Mouse (Mus musculus): ENCODE data around the gene Ankrd39. TPM values are rescaled to one million over a fixed set of nuclear protein-coding genes. Genes with fewer than 3 reads are reported as not detected.

The Ankrd39 gene
- polyA plus RNA-seq, 1 experiment from 2014 or later: 22.0 TPM

DNA sequence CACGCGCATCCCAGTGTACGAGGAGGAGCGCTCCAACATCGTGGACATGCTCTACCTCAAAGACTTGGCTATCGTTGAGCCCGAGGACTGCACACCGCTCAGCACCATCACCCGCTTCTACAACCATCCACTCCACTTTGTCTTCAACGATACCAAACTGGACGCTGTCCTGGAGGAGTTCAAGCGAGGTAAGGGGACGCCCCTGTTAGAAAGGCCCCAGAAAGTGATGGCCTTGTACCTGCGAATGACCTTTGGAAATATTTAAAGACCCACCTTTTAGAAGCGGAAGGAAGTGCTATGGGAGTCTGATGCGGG, 34.3 kb downstream of the Ankrd39 start:
- peak overlapping the region; percentile 95 for H3K9ac ChIP-seq (ENCODE audit: low read depth, low read length)
- H3K4me1 ChIP-seq (replicated peaks; ENCODE audit: insufficient read depth, low read length): peaks cover 14% of the 10 kb centered on the region; the same call in 1 of the 2 replicates
- no peaks in the 10 kb centered on the region for H3K36me3 ChIP-seq (ENCODE audit: insufficient read depth, low read length)
- H3K27me3 ChIP-seq (ENCODE audit: insufficient read depth, low read length): no peaks in the 10 kb centered on the region
- 2% methylated on average over 16 of the region's 16 CpGs for WGBS
- peak overlapping the region; percentile 96 for H3K4me3 ChIP-seq (replicated peaks; ENCODE audit: low read depth, low read length)
- TF ChIP-seq CTCF (IDR thresholded peaks at IDR 0.05; ENCODE audit: low read depth): no peak
- peak overlapping the region; percentile 99 for H3K27ac ChIP-seq
- ATAC-seq (replicated peaks; ENCODE audit: low FRiP score, low read depth) (no peak), DNase-seq (ENCODE audit: low spot score) (no peak)
- no peaks in the 10 kb centered on the region for H3K9me3 ChIP-seq (replicated peaks; ENCODE audit: low read length)
- peak overlapping the region; percentile 96 for H3K4me2 ChIP-seq (ENCODE audit: low read length)

DNA sequence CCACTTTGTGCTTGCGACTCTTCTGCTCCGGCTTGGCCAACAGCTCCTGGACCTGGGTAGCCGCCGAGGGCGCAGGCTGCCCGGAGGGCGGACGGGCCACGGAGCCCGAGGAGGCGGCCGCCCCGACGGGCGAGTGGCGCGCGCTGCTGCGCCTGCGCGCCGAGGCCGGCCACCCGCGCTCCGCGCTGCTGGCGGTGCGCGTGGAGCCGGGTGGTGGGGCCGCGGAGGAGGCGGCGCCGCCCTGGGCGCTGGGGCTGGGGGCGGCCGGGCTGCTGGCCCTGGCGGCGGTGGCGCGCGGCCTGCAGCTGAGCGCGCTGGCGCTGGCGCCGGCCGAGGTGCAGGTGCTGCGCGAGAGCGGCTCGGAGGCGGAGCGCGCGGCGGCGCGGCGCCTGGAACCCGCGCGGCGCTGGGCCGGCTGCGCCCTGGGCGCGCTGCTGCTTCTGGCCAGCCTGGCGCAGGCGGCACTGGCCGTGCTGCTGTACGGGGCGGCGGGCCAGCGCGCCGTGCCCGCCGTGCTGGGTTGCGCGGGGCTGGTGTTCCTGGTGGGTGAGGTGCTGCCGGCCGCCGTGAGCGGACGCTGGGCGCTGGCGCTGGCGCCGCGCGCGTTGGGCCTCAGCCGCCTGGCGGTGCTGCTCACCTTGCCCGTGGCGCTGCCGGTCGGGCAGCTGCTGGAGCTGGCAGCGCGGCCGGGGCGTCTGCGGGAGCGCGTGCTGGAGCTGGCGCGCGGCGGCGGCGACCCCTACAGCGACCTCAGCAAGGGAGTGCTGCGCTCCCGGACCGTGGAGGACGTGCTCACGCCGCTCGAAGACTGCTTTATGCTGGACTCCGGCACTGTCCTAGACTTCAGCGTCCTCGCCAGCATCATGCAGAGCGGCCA, 34.9 kb downstream of the Ankrd39 start:
- Histone ChIP-seq H3K27me3 (ENCODE audit: insufficient read depth, low read length) (no peaks in the 10 kb centered on the region), H3K4me1 (replicated peaks; ENCODE audit: insufficient read depth, low read length) (peaks cover 14% of the 10 kb centered on the region; the same call in 1 of the 2 replicates), H3K4me3 (replicated peaks; ENCODE audit: low read depth, low read length) (peak overlapping the region; percentile 96), H3K9me3 (replicated peaks; ENCODE audit: low read length) (no peaks in the 10 kb centered on the region), H3K36me3 (ENCODE audit: insufficient read depth, low read length) (no peaks in the 10 kb centered on the region), H3K27ac (peak overlapping the region; percentile 99), H3K9ac (ENCODE audit: low read depth, low read length) (peak overlapping the region; percentile 95), H3K4me2 (ENCODE audit: low read length) (peak overlapping the region; percentile 96)
- WGBS: under 1% methylated on average over 112 of the region's 126 CpGs
- ATAC-seq (replicated peaks; ENCODE audit: low FRiP score, low read depth): peak; percentile 52
- TF ChIP-seq CTCF (IDR thresholded peaks at IDR 0.05; ENCODE audit: low read depth): no peak; the same call in 1 of the 2 replicates
- DNase-seq (ENCODE audit: low spot score): no peak

DNA sequence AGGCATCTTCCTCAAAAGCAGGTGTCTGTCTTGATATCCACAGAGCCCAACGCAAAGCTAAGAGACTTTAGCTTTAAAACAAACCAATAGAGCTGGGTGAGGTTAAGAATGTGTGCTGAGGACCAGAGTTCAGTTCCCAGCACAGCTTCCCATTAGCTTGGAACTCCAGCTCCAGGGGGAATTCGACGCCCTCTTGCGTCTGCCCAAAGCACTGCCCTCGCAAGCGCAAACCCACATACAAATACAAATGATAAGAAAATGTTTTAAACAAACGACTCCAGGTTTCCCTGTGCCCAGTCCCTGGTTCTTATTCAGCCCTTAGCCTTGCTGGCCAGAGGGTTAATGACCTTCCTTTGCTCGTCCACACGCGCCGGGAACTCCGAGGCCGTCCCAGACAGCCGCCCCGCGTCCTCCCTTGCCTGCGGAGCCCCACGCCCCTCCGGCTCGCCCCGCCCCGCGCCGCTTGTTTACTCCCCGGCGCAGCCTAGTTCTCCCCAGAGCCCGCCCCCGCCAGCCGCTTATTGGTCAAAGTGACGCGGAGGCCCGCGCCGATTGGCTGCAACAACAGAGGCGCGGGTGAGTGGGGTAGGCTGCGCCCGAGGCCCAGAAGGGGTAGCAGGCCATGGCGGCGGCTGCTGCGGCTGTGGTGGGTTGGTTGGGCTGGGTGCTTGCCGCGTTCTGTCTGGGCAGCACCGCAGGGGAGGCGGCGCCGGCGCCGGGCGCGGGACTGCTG, 35.8 kb downstream of the Ankrd39 start, which contains the start of gene Cnnm3:
Cnnm3 (plus strand) TSS at position 579 of the 733 bp plus-strand sequence.
- peak; percentile 54 for TF ChIP-seq CTCF (IDR thresholded peaks at IDR 0.05; ENCODE audit: low read depth)
- no peaks in the 10 kb centered on the region for H3K9me3 ChIP-seq (replicated peaks; ENCODE audit: low read length)
- peak within 1 kb of the TSS; percentile 95 for H3K9ac ChIP-seq (ENCODE audit: low read depth, low read length)
- H3K4me2 ChIP-seq (ENCODE audit: low read length): peak within 1 kb of the TSS; percentile 96
- H3K27ac ChIP-seq: peak within 1 kb of the TSS; percentile 99
- DNase-seq (ENCODE audit: low spot score) (peak; percentile 98), ATAC-seq (replicated peaks; ENCODE audit: low FRiP score, low read depth) (peak; percentile 98)
- H3K36me3 ChIP-seq (ENCODE audit: insufficient read depth, low read length): no peaks in the 10 kb centered on the region; the same call in 1 of the 2 replicates
- peaks cover 14% of the 10 kb centered on the region; the same call in 1 of the 2 replicates for H3K4me1 ChIP-seq (replicated peaks; ENCODE audit: insufficient read depth, low read length)
- H3K27me3 ChIP-seq (ENCODE audit: insufficient read depth, low read length): no peaks in the 10 kb centered on the region
- H3K4me3 ChIP-seq (replicated peaks; ENCODE audit: low read depth, low read length): peak within 1 kb of the TSS; percentile 96
- WGBS: 3% methylated on average over 49 of the region's 51 CpGs

DNA sequence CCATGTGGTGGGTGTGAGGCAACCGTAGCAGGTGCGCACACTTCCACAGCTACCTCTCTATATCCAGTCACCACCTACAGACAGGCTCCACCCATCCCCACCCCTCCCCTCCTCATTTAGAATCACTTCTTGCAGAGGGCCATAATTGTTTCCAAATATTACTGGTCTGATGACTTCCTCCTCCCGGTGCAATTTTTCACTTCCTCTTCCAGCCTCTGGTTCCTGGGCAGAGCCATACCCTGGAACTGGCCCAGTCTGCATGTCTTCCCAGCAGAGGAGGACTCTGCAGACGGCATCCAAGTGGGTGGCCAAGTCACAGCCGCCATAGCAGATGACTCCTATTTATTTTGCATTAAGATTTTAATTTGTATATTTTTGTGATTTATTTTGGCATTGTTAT, 39.0 kb downstream of the Ankrd39 start:
- WGBS: 71% methylated on average over 5 of the region's 5 CpGs
- no peak for DNase-seq (ENCODE audit: low spot score)
- no peak overlapping the region for H3K4me2 ChIP-seq (ENCODE audit: low read length)
- H3K9me3 ChIP-seq (replicated peaks; ENCODE audit: low read length): no peaks in the 10 kb centered on the region
- no peaks in the 10 kb centered on the region for H3K27me3 ChIP-seq (ENCODE audit: insufficient read depth, low read length)
- peaks cover 5% of the 10 kb centered on the region; the same call in 1 of the 2 replicates for H3K4me1 ChIP-seq (replicated peaks; ENCODE audit: insufficient read depth, low read length)
- no peak overlapping the region for H3K27ac ChIP-seq
- no peak for TF ChIP-seq CTCF (IDR thresholded peaks at IDR 0.05; ENCODE audit: low read depth)
- no peak for ATAC-seq (replicated peaks; ENCODE audit: low FRiP score, low read depth)
- peaks cover 2% of the 10 kb centered on the region; the same call in 1 of the 2 replicates for H3K36me3 ChIP-seq (ENCODE audit: insufficient read depth, low read length)
- H3K9ac ChIP-seq (ENCODE audit: low read depth, low read length): no peak overlapping the region
- no peak overlapping the region for H3K4me3 ChIP-seq (replicated peaks; ENCODE audit: low read depth, low read length)

DNA sequence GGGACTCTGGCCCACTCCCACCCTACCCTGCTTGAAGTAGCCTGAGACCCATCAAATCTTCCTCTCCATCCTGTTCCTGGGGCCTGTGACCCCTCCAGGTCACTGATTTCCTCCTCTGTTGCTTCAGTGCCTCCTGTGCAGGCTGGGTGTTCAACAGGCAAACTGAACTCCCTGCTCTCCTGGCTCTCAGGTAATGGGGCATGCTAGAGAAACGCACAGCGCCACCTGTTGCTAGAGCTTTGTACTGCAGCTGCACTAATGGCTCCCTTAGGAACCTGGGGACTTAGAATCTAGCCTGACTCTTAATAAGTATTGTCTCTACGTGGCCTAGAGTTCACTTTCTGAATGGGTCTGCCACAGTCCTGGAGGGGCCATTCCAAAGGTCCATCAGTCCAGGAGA, 46.0 kb downstream of the Ankrd39 start:
- peaks cover 23% of the 10 kb centered on the region for H3K36me3 ChIP-seq (ENCODE audit: insufficient read depth, low read length)
- WGBS: 4% methylated on average over 3 of the region's 3 CpGs
- no peaks in the 10 kb centered on the region for H3K9me3 ChIP-seq (replicated peaks; ENCODE audit: low read length)
- H3K4me2 ChIP-seq (ENCODE audit: low read length): no peak overlapping the region
- H3K27ac ChIP-seq: no peak overlapping the region
- peak; percentile 93 for TF ChIP-seq CTCF (IDR thresholded peaks at IDR 0.05; ENCODE audit: low read depth)
- H3K9ac ChIP-seq (ENCODE audit: low read depth, low read length): no peak overlapping the region
- no peaks in the 10 kb centered on the region for H3K4me1 ChIP-seq (replicated peaks; ENCODE audit: insufficient read depth, low read length)
- DNase-seq (ENCODE audit: low spot score) (peak; percentile 82), ATAC-seq (replicated peaks; ENCODE audit: low FRiP score, low read depth) (peak; percentile 60)
- no peak overlapping the region for H3K4me3 ChIP-seq (replicated peaks; ENCODE audit: low read depth, low read length)
- no peaks in the 10 kb centered on the region for H3K27me3 ChIP-seq (ENCODE audit: insufficient read depth, low read length)

DNA sequence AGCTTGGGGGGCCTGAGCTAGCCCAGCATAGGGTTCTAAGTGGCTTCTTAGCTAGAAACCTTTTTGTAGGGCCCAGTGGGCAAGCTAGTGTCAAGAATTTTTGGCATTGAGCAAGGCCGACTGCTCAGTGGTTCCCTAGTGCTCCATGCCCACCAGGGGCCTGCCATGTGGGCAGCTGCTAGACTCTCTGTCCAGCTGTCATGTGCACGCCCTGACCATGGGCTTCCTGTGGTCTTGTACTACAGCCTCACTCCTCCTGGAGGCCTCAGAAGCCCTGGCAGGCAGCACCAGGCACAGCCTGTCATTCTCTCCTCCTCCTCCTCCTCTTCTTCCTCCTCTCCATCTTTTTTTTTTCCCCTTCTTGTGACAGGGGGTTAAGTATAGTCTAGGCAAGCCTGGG, 49.9 kb downstream of the Ankrd39 start:
- DNase-seq (ENCODE audit: low spot score): no peak
- peaks cover 21% of the 10 kb centered on the region for H3K36me3 ChIP-seq (ENCODE audit: insufficient read depth, low read length)
- 77% methylated on average over 2 of the region's 2 CpGs for WGBS
- no peak for TF ChIP-seq CTCF (IDR thresholded peaks at IDR 0.05; ENCODE audit: low read depth)
- no peaks in the 10 kb centered on the region for H3K9me3 ChIP-seq (replicated peaks; ENCODE audit: low read length)
- H3K27me3 ChIP-seq (ENCODE audit: insufficient read depth, low read length): no peaks in the 10 kb centered on the region
- no peaks in the 10 kb centered on the region for H3K4me1 ChIP-seq (replicated peaks; ENCODE audit: insufficient read depth, low read length)
- no peak overlapping the region for H3K9ac ChIP-seq (ENCODE audit: low read depth, low read length)
- ATAC-seq (replicated peaks; ENCODE audit: low FRiP score, low read depth): no peak
- no peak overlapping the region for H3K27ac ChIP-seq
- no peak overlapping the region for H3K4me2 ChIP-seq (ENCODE audit: low read length)
- H3K4me3 ChIP-seq (replicated peaks; ENCODE audit: low read depth, low read length): no peak overlapping the region
